Mouse (Mus musculus) MEL (cell line): ENCODE data around the gene Ano6. TPM values are rescaled to one million over a fixed set of nuclear protein-coding genes. Genes with fewer than 3 reads are reported as not detected.

Source experiments
- DNase-seq: peaks from one replicate; pipeline ENCODE4 v3.0.0; 2011; ENCODE audit warnings: low read depth, low spot score
- H3K27ac ChIP-seq: 2 replicates; pipeline ENCODE4 v1.5.1; 2012; ENCODE audit warnings: low read depth, mild to moderate bottlenecking, control low read depth, low read length, moderate library complexity; ENCODE audit not compliant: control insufficient read depth
- H3K27me3 ChIP-seq, 2 experiments: fragments of 150-350 bp in 1 of 2; sonication (generic) in 1 of 2; 2 replicates each; pipeline ENCODE4 v1.6.1; 2012; ENCODE audit warnings: low read length in 2 of 2, mild to moderate bottlenecking in 2 of 2, improper control_type of control experiment in 1 of 2, moderate library complexity in 1 of 2; ENCODE audit not compliant: insufficient read depth in 2 of 2, control insufficient read depth in 1 of 2
- H3K36me3 ChIP-seq, 2 experiments: 2 replicates each; pipeline ENCODE4 v1.6.1; 2012 to 2014; ENCODE audit warnings: low read length in 2 of 2, improper control_type of control experiment in 1 of 2, inconsistent platforms in 1 of 2, mild to moderate bottlenecking in 1 of 2; ENCODE audit not compliant: insufficient read depth in 2 of 2, control insufficient read depth in 1 of 2
- H3K4me1 ChIP-seq, 2 experiments: fragments of 150-350 bp in 1 of 2; sonication (generic) in 1 of 2; 2 replicates each; pipeline ENCODE4 v1.6.1; 2012; ENCODE audit warnings: low read length in 2 of 2, improper control_type of control experiment in 1 of 2, mild to moderate bottlenecking in 1 of 2; ENCODE audit not compliant: insufficient read depth in 2 of 2, control insufficient read depth in 1 of 2
- H3K4me3 ChIP-seq, 2 experiments: fragments of 150-350 bp in 1 of 2; sonication (generic) in 1 of 2; 2 replicates each; pipeline ENCODE4 v1.5.1; 2012; ENCODE audit warnings: low read depth in 2 of 2, low read length in 2 of 2, mild to moderate bottlenecking in 2 of 2, moderate library complexity in 2 of 2, control low read depth in 1 of 2, improper control_type of control experiment in 1 of 2; ENCODE audit not compliant: control insufficient read depth in 1 of 2, insufficient read depth in 1 of 2
- H3K79me2 ChIP-seq: 2 replicates; pipeline ENCODE4 v1.6.1; 2012; ENCODE audit warnings: mild to moderate bottlenecking, low read length, moderate library complexity; ENCODE audit not compliant: control insufficient read depth, poor library complexity, insufficient read depth
- H3K9ac ChIP-seq: 2 replicates; pipeline ENCODE4 v1.6.1; 2012; ENCODE audit warnings: low read depth, mild to moderate bottlenecking, control low read depth, low read length, moderate library complexity; ENCODE audit not compliant: control insufficient read depth, poor library complexity, severe bottlenecking
- H3K9me3 ChIP-seq: fragments of 150-350 bp; sonication (generic); replicated peaks from 2 replicates; pipeline ENCODE4 v1.6.1; 2012; ENCODE audit warnings: mild to moderate bottlenecking, low read length, improper control_type of control experiment, moderate library complexity; ENCODE audit not compliant: insufficient read depth
- CHD1 ChIP-seq: IDR thresholded peaks from 2 replicates; pipeline ENCODE4 v1.6.1; 2012; ENCODE audit warnings: low read depth, mild to moderate bottlenecking, inconsistent platforms, low read length, improper control_type of control experiment
- CHD2 ChIP-seq: IDR thresholded peaks from 2 replicates; pipeline ENCODE4 v1.6.1; 2011; ENCODE audit warnings: low read length, improper control_type of control experiment
- CTCF ChIP-seq, 3 experiments: IDR thresholded peaks in 2 of 3; conservative IDR thresholded peaks in 1 of 3; 2 replicates each; pipeline ENCODE4 v1.5.1; 2011 to 2012; ENCODE audit warnings: low read length in 3 of 3, low read depth in 2 of 3, mild to moderate bottlenecking in 2 of 3, improper control_type of control experiment in 1 of 3, inconsistent platforms in 1 of 3, mixed read lengths in 1 of 3, moderate library complexity in 1 of 3; ENCODE audit not compliant: control insufficient read depth in 1 of 3, insufficient read depth in 1 of 3, poor library complexity in 1 of 3, severe bottlenecking in 1 of 3
- E2F4 ChIP-seq: IDR thresholded peaks from 2 replicates; pipeline ENCODE4 v1.6.1; 2011; ENCODE audit warnings: low read depth, low read length, improper control_type of control experiment, borderline replicate concordance
- ETS1 ChIP-seq: IDR thresholded peaks from 2 replicates; pipeline ENCODE4 v1.6.1; 2012; ENCODE audit warnings: low read depth, mild to moderate bottlenecking, inconsistent platforms, low read length, improper control_type of control experiment, moderate library complexity
- GABPA ChIP-seq: IDR thresholded peaks from 2 replicates; pipeline ENCODE4 v1.6.1; 2012; ENCODE audit warnings: low read depth, mild to moderate bottlenecking, inconsistent platforms, low read length, improper control_type of control experiment, moderate library complexity
- GATA1 ChIP-seq: IDR thresholded peaks from 2 replicates; pipeline ENCODE4 v1.6.1; 2011; ENCODE audit warnings: low read depth, low read length, improper control_type of control experiment
- HCFC1 ChIP-seq: IDR thresholded peaks from 2 replicates; pipeline ENCODE4 v1.6.1; 2012; ENCODE audit warnings: low read depth, mild to moderate bottlenecking, inconsistent platforms, low read length, improper control_type of control experiment, moderate library complexity
- JUND ChIP-seq: IDR thresholded peaks from 2 replicates; pipeline ENCODE4 v1.6.1; 2011; ENCODE audit warnings: low read depth, mild to moderate bottlenecking, improper control_type of control experiment, low read length
- MAFK ChIP-seq: IDR thresholded peaks from 2 replicates; pipeline ENCODE4 v1.6.1; 2011; ENCODE audit warnings: low read depth, mild to moderate bottlenecking, low read length, improper control_type of control experiment, borderline replicate concordance
- MAX ChIP-seq: IDR thresholded peaks from 2 replicates; pipeline ENCODE4 v1.6.1; 2011; ENCODE audit warnings: low read length, improper control_type of control experiment
- MEF2A ChIP-seq: IDR thresholded peaks from 2 replicates; pipeline ENCODE4 v1.6.1; 2014; ENCODE audit warnings: low read depth, mild to moderate bottlenecking, inconsistent platforms, low read length, improper control_type of control experiment; ENCODE audit not compliant: poor library complexity, insufficient replicate concordance, severe bottlenecking; ENCODE audit errors: extremely low read depth
- MYB ChIP-seq: IDR thresholded peaks from 2 replicates; pipeline ENCODE4 v1.6.1; 2011; ENCODE audit warnings: mild to moderate bottlenecking, low read depth, low read length, improper control_type of control experiment
- POLR2A ChIP-seq, 2 experiments: IDR thresholded peaks; 2 replicates each; pipeline ENCODE4 v1.6.1; 2011 to 2012; ENCODE audit warnings: low read length in 2 of 2, mild to moderate bottlenecking in 2 of 2, control low read depth in 1 of 2, improper control_type of control experiment in 1 of 2, low read depth in 1 of 2, moderate library complexity in 1 of 2; ENCODE audit not compliant: control insufficient read depth in 1 of 2, insufficient read depth in 1 of 2, poor library complexity in 1 of 2
- POLR2AphosphoS2 ChIP-seq: IDR thresholded peaks from 2 replicates; pipeline ENCODE4 v1.6.1; 2011; ENCODE audit warnings: low read length, improper control_type of control experiment
- RCOR1 ChIP-seq: IDR thresholded peaks from 2 replicates; pipeline ENCODE4 v1.6.1; 2012; ENCODE audit warnings: low read depth, mild to moderate bottlenecking, inconsistent platforms, low read length, improper control_type of control experiment
- SIN3A ChIP-seq: IDR thresholded peaks from 2 replicates; pipeline ENCODE4 v1.6.1; 2012; ENCODE audit warnings: low read length, improper control_type of control experiment, inconsistent platforms
- TAL1 ChIP-seq: IDR thresholded peaks from 2 replicates; pipeline ENCODE4 v1.6.1; 2012; ENCODE audit warnings: mild to moderate bottlenecking, inconsistent platforms, low read length, moderate library complexity, mixed read lengths
- TBP ChIP-seq: IDR thresholded peaks from 2 replicates; pipeline ENCODE4 v1.8.0; 2011; ENCODE audit warnings: low read depth, low read length, improper control_type of control experiment
- USF2 ChIP-seq, 2 experiments: IDR thresholded peaks; 2 replicates each; pipeline ENCODE4 v1.6.1; 2011 to 2012; ENCODE audit warnings: improper control_type of control experiment in 2 of 2, low read length in 2 of 2, borderline replicate concordance in 1 of 2, inconsistent platforms in 1 of 2, low read depth in 1 of 2, mild to moderate bottlenecking in 1 of 2; ENCODE audit not compliant: insufficient read depth in 1 of 2
- polyA plus RNA-seq, 2 experiments: library from polyadenylated mRNA; stranded (reverse) in 1 of 2; unstranded in 1 of 2; fragments of >175 nt in 1 of 2; fragments of >200 nt in 1 of 2; gene quantifications; 2 replicates each; pipeline versions ENCODE4 v1.2.1 to v1.2.4; 2012; ENCODE audit warnings: low replicate concordance in 2 of 2, low read depth in 1 of 2; ENCODE audit not compliant: insufficient read length in 2 of 2, insufficient read depth in 1 of 2, missing spikeins in 1 of 2
- total RNA-seq: library from RNA; depleted of rRNA; stranded (reverse); fragments of 300-350 nt; gene quantifications from 2 replicates; pipeline ENCODE4 v1.2.3, GENCODE M21; 2012

Gene Ano6
- total and polyA plus RNA-seq, 3 experiments: 54.8 to 66.6 (median 61.4) TPM

DNA sequence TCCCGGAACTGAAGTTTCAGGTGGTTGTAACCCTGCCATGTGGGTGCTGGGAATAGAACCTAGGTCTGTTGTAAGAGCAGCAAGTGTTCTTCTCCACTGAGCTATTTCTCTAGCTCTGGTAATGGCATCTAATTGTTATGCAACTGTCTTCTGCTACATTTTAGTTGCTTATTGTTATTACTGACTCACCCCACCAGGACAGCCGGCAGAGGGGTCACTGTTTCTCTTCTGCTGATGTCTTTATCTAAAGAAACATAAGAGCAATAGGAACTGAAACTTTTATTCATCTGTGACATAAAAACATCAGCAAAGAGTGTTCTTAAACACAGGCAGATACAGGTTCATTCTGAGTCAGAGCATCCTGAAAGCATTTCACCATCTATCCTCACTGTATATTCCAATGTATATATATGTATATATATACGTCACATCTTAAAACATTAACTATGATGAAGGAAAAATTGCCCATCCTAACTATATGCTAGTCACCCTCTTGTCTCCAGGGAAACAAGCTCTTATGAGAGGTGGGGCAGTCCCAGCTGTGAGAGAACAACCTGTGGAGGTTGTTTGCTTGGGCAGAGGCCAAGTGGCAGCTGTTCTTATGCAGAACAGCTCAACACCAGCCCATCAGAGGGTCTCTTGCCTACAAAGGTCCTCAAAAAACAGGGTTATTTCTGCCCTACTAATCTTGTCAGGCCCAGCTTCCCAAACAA is 171.9 kb downstream of the Ano6 start:
- no peaks in the 10 kb centered on the region for H3K79me2 ChIP-seq
- no peak overlapping the region for H3K9ac ChIP-seq
- no peak overlapping the region for H3K27ac ChIP-seq
- H3K4me3 ChIP-seq: no peak overlapping the region
- no peaks in the 10 kb centered on the region for H3K4me1 ChIP-seq
- no peak for TF ChIP-seq HCFC1
- no peak for TF ChIP-seq JUND
- no peak for TF ChIP-seq RCOR1
- no peak for TF ChIP-seq GATA1
- no peak for TF ChIP-seq TBP
- no peak for TF ChIP-seq MYB
- TF ChIP-seq GABPA: no peak
- no peak for TF ChIP-seq MEF2A
- TF ChIP-seq SIN3A: no peak
- TF ChIP-seq CHD2: no peak
- TF ChIP-seq E2F4: no peak
- no peak for TF ChIP-seq MAX
- no peak for TF ChIP-seq POLR2AphosphoS2
- no peak for TF ChIP-seq TAL1
- no peak for TF ChIP-seq USF2 (IDR thresholded peaks at IDR 0.05; ENCODE audit: borderline replicate concordance in 1 of 2, insufficient read depth in 1 of 2, low read depth in 1 of 2, low read length in 2 of 2)
- TF ChIP-seq CHD1: no peak
- no peak for DNase-seq
- no peaks in the 10 kb centered on the region for H3K9me3 ChIP-seq
- H3K36me3 ChIP-seq: peaks cover 0 to 35% of the 10 kb centered on the region in 2 experiments; a peak in 2 of 4 replicates
- H3K27me3 ChIP-seq: no peaks in the 10 kb centered on the region

DNA sequence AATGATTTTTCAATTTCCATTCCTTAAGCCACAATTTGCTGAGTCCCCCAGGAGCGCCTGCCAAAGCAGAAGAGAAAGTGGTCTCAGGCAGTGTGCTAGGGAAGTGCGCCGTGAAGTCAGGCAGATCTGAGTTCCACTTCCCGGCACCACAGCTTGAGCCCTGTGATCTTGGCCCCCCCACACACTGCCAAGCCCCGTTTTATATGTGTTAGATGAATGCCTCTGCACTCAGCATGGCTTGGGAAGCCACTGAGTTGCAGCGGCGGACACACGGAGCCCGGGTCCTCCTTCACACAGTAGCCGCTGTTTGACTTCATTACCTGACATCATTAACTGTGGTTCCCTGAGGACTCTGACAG is 172.5 kb downstream of the Ano6 start:
- DNase-seq: no peak
- no peaks in the 10 kb centered on the region for H3K9me3 ChIP-seq
- H3K4me3 ChIP-seq: no peak overlapping the region
- H3K27ac ChIP-seq: no peak overlapping the region
- H3K9ac ChIP-seq: no peak overlapping the region
- H3K27me3 ChIP-seq: no peaks in the 10 kb centered on the region
- H3K79me2 ChIP-seq: no peaks in the 10 kb centered on the region
- no peak for TF ChIP-seq TBP
- no peak for TF ChIP-seq CHD2
- TF ChIP-seq POLR2A (IDR thresholded peaks at IDR 0.05; ENCODE audit: control insufficient read depth in 1 of 2, insufficient read depth in 1 of 2, low read depth in 1 of 2, low read length in 2 of 2, poor library complexity in 1 of 2): no peak
- no peak for TF ChIP-seq MAX
- TF ChIP-seq MAFK: no peak
- no peak for TF ChIP-seq ETS1
- TF ChIP-seq RCOR1: no peak
- TF ChIP-seq E2F4: no peak
- no peak for TF ChIP-seq CTCF (IDR thresholded peaks at IDR 0.05 in 2 of 3, conservative IDR thresholded peaks at IDR 0.05 in 1 of 3; ENCODE audit: control insufficient read depth in 1 of 3, insufficient read depth in 1 of 3, low read depth in 2 of 3, low read length in 3 of 3, poor library complexity in 1 of 3, severe bottlenecking in 1 of 3)
- TF ChIP-seq, all 39 proteins: peak for 0
- Histone ChIP-seq H3K4me1 (no peaks in the 10 kb centered on the region), H3K36me3 (peaks cover 0 to 39% of the 10 kb centered on the region in 2 experiments; a peak in 2 of 4 replicates)
